Mouse (Mus musculus) liver, postnatal 0 days (tissue): ENCODE measurements around the gene Etfbkmt.

ENCODE experiments used
- CTCF ChIP-seq: sonication (generic); IDR thresholded peaks from 2 replicates; pipeline ENCODE4 v1.5.1; 2016; ENCODE audit warnings: antibody characterized with exemption, low read depth
- EP300 ChIP-seq: IDR thresholded peaks from 2 replicates; pipeline ENCODE4 v1.6.1; 2016; ENCODE audit warnings: antibody characterized with exemption, low read depth, mild to moderate bottlenecking

- TF ChIP-seq CTCF (peak; percentile 76), EP300 (no peak)
Measured at GRCm38 (mm10) chr6:149119853-149120252, 19.8 kb upstream of the Etfbkmt start.
